Mouse (Mus musculus) lung, postnatal 0 days (tissue): Measurements from ENCODE around the gene Hps4.

Experiments used
- CTCF ChIP-seq: IDR thresholded peaks from 2 replicates; pipeline ENCODE4 v1.5.1; 2016; ENCODE audit warnings: antibody characterized with exemption, mild to moderate bottlenecking
- EP300 ChIP-seq: IDR thresholded peaks from 2 replicates; pipeline ENCODE4 v1.6.1; 2016; ENCODE audit warnings: antibody characterized with exemption, mild to moderate bottlenecking, control low read depth

DNA sequence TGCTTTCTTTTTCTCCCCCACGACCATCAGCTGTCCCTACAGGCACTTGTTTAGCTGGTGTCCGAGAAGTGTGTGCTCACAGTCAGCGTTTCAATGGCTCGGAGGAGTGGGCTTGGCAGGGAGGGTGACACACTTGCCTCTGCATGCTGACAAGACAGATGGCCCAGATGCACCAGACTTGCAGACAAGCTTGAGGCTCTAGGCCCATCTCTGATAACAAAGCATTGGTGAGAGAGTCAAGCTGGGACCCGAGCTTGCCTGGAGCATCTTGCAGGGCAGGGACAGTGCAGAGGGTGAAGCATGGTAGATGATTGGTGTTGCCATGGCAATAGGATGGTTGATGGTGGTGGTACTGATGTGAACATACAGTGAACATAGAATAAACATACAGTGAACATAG is 66.4 kb downstream of the Hps4 start:
- TF ChIP-seq CTCF = no peak
- TF ChIP-seq EP300 = no peak
